Comparison of ENCODE assay signal across 23 mouse cellular contexts in the genomic region with DNA sequence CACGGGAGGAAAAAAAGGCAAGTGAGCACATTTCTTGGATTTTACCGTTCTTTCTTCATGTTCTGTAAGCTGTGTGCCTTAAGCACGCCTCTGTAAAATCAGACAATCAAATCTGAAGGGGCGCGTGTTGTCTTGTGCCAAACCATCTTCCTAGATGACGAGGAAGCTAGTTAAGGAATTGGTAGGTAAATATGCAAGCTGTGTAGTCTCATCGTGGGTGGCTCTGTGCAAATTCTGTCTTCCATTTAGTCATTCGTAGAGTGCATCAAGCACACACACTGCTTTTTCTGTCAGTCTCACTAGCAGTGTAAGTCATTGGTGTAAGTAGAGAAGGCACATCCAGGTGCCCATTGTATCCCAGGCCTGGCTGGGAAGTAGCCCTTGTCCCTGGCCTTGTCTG.
DNase-seq lines count a peak whose midpoint lies in the region; ATAC-seq and TF ChIP-seq lines count a peak whose summit lies in the region.
"Had no signal": no experiment of that assay in that cellular context is flagged by ENCODE, and none has a peak within 500 bp of the region (broad histone marks: within the 10 kb centered on the region; RNA-seq: fewer than 3 reads in every experiment).

No protein-coding gene starts in this region.

- H3K27ac ChIP-seq in hindbrain, embryonic 10.5 days, result peak overlapping the region; percentile 54
- H3K27ac ChIP-seq in hindbrain, postnatal 0 days, result no peak overlapping the region
- 0 out of 2 replicates have a peak overlapping the region, but pooled peaks have one; percentile 30 for H3K27ac ChIP-seq in midbrain, embryonic 15.5 days
- H3K27ac ChIP-seq in midbrain, embryonic 14.5 days (replicated peaks; ENCODE audit: low read depth, low read length), result no peak overlapping the region
- H3K27ac ChIP-seq in hindbrain, embryonic 16.5 days (ENCODE audit: low read depth, low read length), result no peak overlapping the region; the same call in 1 of the 2 replicates
- H3K27ac ChIP-seq: embryonic facial prominence, embryonic 15.5 days; forebrain, embryonic 12.5 days; heart, embryonic 15.5 days had no signal

- H3K9me3 ChIP-seq in hindbrain, embryonic 10.5 days, result no peaks in the 10 kb centered on the region
- no peaks in the 10 kb centered on the region for H3K9me3 ChIP-seq in hindbrain, postnatal 0 days (ENCODE audit: low read length)
- no peaks in the 10 kb centered on the region for H3K9me3 ChIP-seq in midbrain, embryonic 15.5 days
- no peaks in the 10 kb centered on the region for H3K9me3 ChIP-seq in midbrain, embryonic 14.5 days (ENCODE audit: control insufficient read depth, low read length)
- H3K9me3 ChIP-seq in hindbrain, embryonic 16.5 days (ENCODE audit: control insufficient read depth, low read length), result no peaks in the 10 kb centered on the region
- H3K9me3 ChIP-seq: embryonic facial prominence, embryonic 15.5 days; forebrain, embryonic 12.5 days; heart, embryonic 15.5 days had no signal

- no peak for ATAC-seq in hindbrain, postnatal 0 days
- no peak for ATAC-seq in midbrain, embryonic 15.5 days (replicated peaks)
- no peak for ATAC-seq in midbrain, embryonic 14.5 days (ENCODE audit: low FRiP score, low TSS enrichment)
- 0 out of 2 replicates have a peak, but pooled peaks have one; percentile 6 for ATAC-seq in hindbrain, embryonic 16.5 days
- ATAC-seq in erythroid progenitor cell, adult 5-6 weeks (replicated peaks; ENCODE audit: low FRiP score, poor library complexity, severe bottlenecking), result no peak
- ATAC-seq: forebrain, postnatal 0 days had no signal

- H3K27me3 ChIP-seq in hindbrain, embryonic 10.5 days (ENCODE audit: insufficient read depth, poor library complexity, severe bottlenecking), result no peaks in the 10 kb centered on the region
- H3K27me3 ChIP-seq in hindbrain, postnatal 0 days (ENCODE audit: insufficient read depth, low read length), result no peaks in the 10 kb centered on the region
- no peaks in the 10 kb centered on the region for H3K27me3 ChIP-seq in midbrain, embryonic 15.5 days (replicated peaks)
- no peaks in the 10 kb centered on the region for H3K27me3 ChIP-seq in midbrain, embryonic 14.5 days (ENCODE audit: control insufficient read depth, insufficient read depth, low read length)
- H3K27me3 ChIP-seq in hindbrain, embryonic 16.5 days (replicated peaks; ENCODE audit: control insufficient read depth, insufficient read depth, low read length), result no peaks in the 10 kb centered on the region
- H3K27me3 ChIP-seq: embryonic facial prominence, embryonic 15.5 days; forebrain, embryonic 12.5 days; heart, embryonic 15.5 days had no signal

- no peak for TF ChIP-seq CTCF in hindbrain, postnatal 0 days (IDR thresholded peaks at IDR 0.05; ENCODE audit: low read depth)

- no peak for DNase-seq in hindbrain, embryonic 10.5 days (ENCODE audit: low spot score)
- DNase-seq in hindbrain, postnatal 0 days (ENCODE audit: low spot score), result no peak
- no peak for DNase-seq in midbrain, embryonic 14.5 days
- no peak for DNase-seq in urinary bladder, postnatal 4 days (ENCODE audit: low spot score in 2 of 2)
- DNase-seq: adrenal gland, adult 2 months; adrenal gland, postnatal 25 days; cerebellum, adult 11 months; cerebellum, adult 8-10 months; cerebellum, postnatal 14 days; embryo, embryonic 11 days; forebrain, postnatal 0 days; gastrocnemius, postnatal 36 days; heart, adult 11 months; heart, postnatal 14 days; kidney, adult 11 months had no signal

- no peak overlapping the region for H3K4me3 ChIP-seq in hindbrain, embryonic 10.5 days
- no peak overlapping the region for H3K4me3 ChIP-seq in hindbrain, postnatal 0 days (ENCODE audit: low read length)
- H3K4me3 ChIP-seq in midbrain, embryonic 15.5 days, result no peak overlapping the region
- no peak overlapping the region for H3K4me3 ChIP-seq in midbrain, embryonic 14.5 days (replicated peaks; ENCODE audit: low read depth, low read length)
- H3K4me3 ChIP-seq in hindbrain, embryonic 16.5 days (ENCODE audit: low read length), result no peak overlapping the region
- H3K4me3 ChIP-seq: embryonic facial prominence, embryonic 15.5 days; erythroblast, embryonic 14.5 days; forebrain, embryonic 12.5 days; heart, embryonic 15.5 days had no signal

- no peak overlapping the region for H3K4me2 ChIP-seq in hindbrain, postnatal 0 days (ENCODE audit: low read depth, low read length)
- H3K4me2 ChIP-seq in midbrain, embryonic 15.5 days, result no peak overlapping the region
- H3K4me2 ChIP-seq in midbrain, embryonic 14.5 days (ENCODE audit: low read length), result no peak overlapping the region
- H3K4me2 ChIP-seq in hindbrain, embryonic 16.5 days (ENCODE audit: low read length), result no peak overlapping the region
- H3K4me2 ChIP-seq: embryonic facial prominence, embryonic 15.5 days; forebrain, embryonic 12.5 days; heart, embryonic 11.5 days; heart, embryonic 15.5 days had no signal

- 93% methylated on average over 8 of the region's 8 CpGs for WGBS in hindbrain, embryonic 10.5 days
- WGBS in hindbrain, postnatal 0 days, result 83% methylated on average over 8 of the region's 8 CpGs
- WGBS in midbrain, embryonic 15.5 days, result 80% methylated on average over 8 of the region's 8 CpGs
- WGBS in midbrain, embryonic 14.5 days, result 92% methylated on average over 8 of the region's 8 CpGs
- WGBS in hindbrain, embryonic 16.5 days, result 83% methylated on average over 8 of the region's 8 CpGs

- H3K4me1 ChIP-seq in hindbrain, embryonic 10.5 days (replicated peaks), result peaks cover 14% of the 10 kb centered on the region
- H3K4me1 ChIP-seq in hindbrain, postnatal 0 days (ENCODE audit: insufficient read depth, low read length), result no peaks in the 10 kb centered on the region
- H3K4me1 ChIP-seq in midbrain, embryonic 15.5 days, result 0 out of 2 replicates have a peak, but pooled peaks cover 9% of the 10 kb centered on the region
- peaks cover 6% of the 10 kb centered on the region; the same call in 1 of the 2 replicates for H3K4me1 ChIP-seq in midbrain, embryonic 14.5 days (ENCODE audit: control insufficient read depth, insufficient read depth, low read length)
- H3K4me1 ChIP-seq in hindbrain, embryonic 16.5 days (ENCODE audit: control insufficient read depth, insufficient read depth, low read depth, low read length), result peaks cover 3% of the 10 kb centered on the region; the same call in 1 of the 2 replicates
- H3K4me1 ChIP-seq: embryonic facial prominence, embryonic 15.5 days had no signal

- no peak overlapping the region for H3K9ac ChIP-seq in hindbrain, postnatal 0 days (replicated peaks; ENCODE audit: low read length)
- H3K9ac ChIP-seq in midbrain, embryonic 15.5 days, result no peak overlapping the region
- H3K9ac ChIP-seq in midbrain, embryonic 14.5 days (replicated peaks; ENCODE audit: low read length), result no peak overlapping the region
- no peak overlapping the region for H3K9ac ChIP-seq in hindbrain, embryonic 16.5 days (ENCODE audit: low read depth, low read length)
- H3K9ac ChIP-seq: embryonic facial prominence, embryonic 15.5 days; forebrain, embryonic 12.5 days; forebrain, postnatal 0 days; heart, embryonic 15.5 days had no signal

- H3K36me3 ChIP-seq in hindbrain, embryonic 10.5 days, result no peaks in the 10 kb centered on the region; the same call in 1 of the 2 replicates
- no peaks in the 10 kb centered on the region for H3K36me3 ChIP-seq in hindbrain, postnatal 0 days (ENCODE audit: insufficient read depth, low read length)
- no peaks in the 10 kb centered on the region for H3K36me3 ChIP-seq in midbrain, embryonic 15.5 days (replicated peaks)
- H3K36me3 ChIP-seq in midbrain, embryonic 14.5 days (ENCODE audit: control insufficient read depth, insufficient read depth, low read length), result no peaks in the 10 kb centered on the region
- no peaks in the 10 kb centered on the region; the same call in 1 of the 2 replicates for H3K36me3 ChIP-seq in hindbrain, embryonic 16.5 days (ENCODE audit: control insufficient read depth, insufficient read depth, low read length)
- H3K36me3 ChIP-seq: embryonic facial prominence, embryonic 15.5 days; forebrain, embryonic 12.5 days; heart, embryonic 15.5 days had no signal

Comparison
In these comparisons a context has a peak if more than half of its experiments do, and no peak if none do; other contexts are left out.
1. H3K27ac ChIP-seq: peak in hindbrain, embryonic 10.5 days (single experiment) and midbrain, embryonic 15.5 days (single experiment); none in hindbrain, postnatal 0 days (single experiment), midbrain, embryonic 14.5 days (single experiment) and hindbrain, embryonic 16.5 days (single experiment).